Mouse (Mus musculus): ENCODE results near the gene Vat1. TPM values are rescaled to one million over a fixed set of nuclear protein-coding genes. Genes with fewer than 3 reads are reported as not detected.

The Vat1 gene
- polyA plus RNA-seq, 1 experiment from 2014 or later: 11.8 TPM

DNA sequence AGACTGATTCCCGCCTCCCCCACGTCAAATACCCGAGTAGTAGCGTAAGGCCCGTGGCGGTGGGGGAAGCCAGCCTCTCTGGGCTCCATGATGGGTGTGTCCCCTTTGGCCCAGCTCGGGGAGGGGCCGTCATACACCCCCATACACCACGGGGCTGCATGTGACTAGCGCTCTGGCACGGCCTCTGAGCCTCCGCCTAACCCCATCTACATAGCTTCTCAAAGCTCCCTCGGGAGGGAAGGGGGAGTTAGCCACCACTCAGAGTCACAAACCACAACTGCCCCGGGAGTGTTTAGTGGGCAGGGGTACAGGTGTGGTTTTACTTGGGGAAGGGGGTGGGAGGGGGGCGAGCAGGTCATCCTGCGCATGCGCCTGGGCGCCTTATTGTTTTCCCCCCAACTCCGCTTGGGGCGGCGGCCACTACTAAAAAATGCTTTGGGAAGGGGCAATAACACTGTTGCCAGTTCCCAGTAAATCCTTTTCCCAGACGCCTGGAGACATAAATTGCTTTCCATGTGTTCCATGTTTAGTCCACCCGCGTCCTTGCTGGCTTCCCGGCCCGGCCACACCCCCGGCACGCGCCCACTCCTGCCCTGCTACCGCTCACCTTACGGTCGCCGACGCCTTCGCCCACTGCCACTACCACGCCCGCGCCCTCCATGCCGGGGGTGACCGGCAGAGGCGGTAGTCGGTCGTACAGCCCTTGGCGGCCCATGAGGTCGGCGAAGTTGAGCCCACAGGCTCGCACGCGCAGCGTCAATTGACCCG, 745 bp downstream of the Vat1 start:
- WGBS (ENCODE audit: insufficient replicate concordance): under 1% methylated on average over 51 of the region's 51 CpGs
- H3K4me1 ChIP-seq: peaks cover 73% of the 10 kb centered on the region

DNA sequence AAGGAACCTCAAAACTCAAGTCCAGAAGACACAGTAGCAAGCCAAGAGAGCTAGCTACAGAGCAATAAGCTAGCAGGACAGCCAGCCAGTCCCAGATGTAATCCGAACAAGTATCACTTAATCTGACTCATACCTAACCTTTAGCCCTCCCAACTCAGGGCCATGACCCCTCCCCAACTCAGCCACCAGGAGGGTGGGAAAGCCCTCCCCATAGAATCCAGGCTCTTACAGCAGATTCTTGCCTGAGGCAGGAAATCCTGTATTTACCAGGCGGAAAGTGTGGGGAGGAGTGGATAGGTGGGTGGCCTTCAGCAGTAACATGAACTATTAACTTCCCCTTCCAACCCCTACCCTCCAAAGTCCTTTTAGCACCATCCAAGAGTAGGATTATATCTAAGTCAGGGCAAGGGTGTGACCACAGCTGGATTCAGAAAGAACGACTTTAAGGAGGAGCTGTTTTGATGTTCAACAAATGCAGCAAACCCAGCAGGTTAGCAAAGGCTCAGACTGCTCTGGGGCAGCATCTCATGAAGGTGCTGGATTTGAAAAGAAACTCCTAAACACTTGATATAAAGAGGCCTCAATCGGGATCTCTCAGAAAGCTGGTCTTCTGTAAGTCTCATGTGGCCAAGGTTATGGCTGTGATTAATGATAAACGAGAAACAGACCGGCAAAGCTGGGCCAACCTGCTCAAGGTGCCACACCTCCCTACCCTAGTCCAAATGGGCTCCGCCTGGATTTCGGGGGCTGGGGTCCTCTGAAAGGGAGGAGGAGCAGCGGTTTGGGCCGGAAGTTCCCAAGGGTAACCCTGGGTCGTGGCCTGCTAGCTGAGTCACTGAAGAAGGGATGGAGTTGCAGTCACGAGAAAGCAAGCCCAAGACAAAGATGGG, 1.6 kb downstream of the Vat1 start, which contains the start of gene Rnd2:
Gene Rnd2 (plus strand): TSS at position 789 of the 890 bp plus-strand sequence.
- H3K27ac ChIP-seq: peak within 1 kb of the TSS; percentile 63
- H3K9me3 ChIP-seq (replicated peaks): no peaks in the 10 kb centered on the region
- no peak for ATAC-seq
- peak within 1 kb of the TSS; percentile 69 for H3K9ac ChIP-seq
- peak within 1 kb of the TSS; percentile 99 for H3K4me2 ChIP-seq
- WGBS (ENCODE audit: insufficient replicate concordance): 10% methylated on average over 12 of the region's 12 CpGs
- peaks cover 52% of the 10 kb centered on the region for H3K27me3 ChIP-seq (replicated peaks)
- H3K36me3 ChIP-seq: peaks cover 28% of the 10 kb centered on the region
- peaks cover 81% of the 10 kb centered on the region for H3K4me1 ChIP-seq
- peak within 1 kb of the TSS; percentile 71 for H3K4me3 ChIP-seq

More for the DNA sequence above, 745 bp downstream of the Vat1 start:
- peaks cover 20% of the 10 kb centered on the region for H3K36me3 ChIP-seq
- ATAC-seq: peak; percentile 28; the same call in 1 of the 2 replicates
- peak overlapping the region; percentile 71 for H3K4me3 ChIP-seq
- peak overlapping the region; percentile 63 for H3K27ac ChIP-seq
- H3K27me3 ChIP-seq (replicated peaks): peaks cover 58% of the 10 kb centered on the region
- peak overlapping the region; percentile 99 for H3K4me2 ChIP-seq
- peak overlapping the region; percentile 69 for H3K9ac ChIP-seq
- H3K9me3 ChIP-seq (replicated peaks): no peaks in the 10 kb centered on the region

DNA sequence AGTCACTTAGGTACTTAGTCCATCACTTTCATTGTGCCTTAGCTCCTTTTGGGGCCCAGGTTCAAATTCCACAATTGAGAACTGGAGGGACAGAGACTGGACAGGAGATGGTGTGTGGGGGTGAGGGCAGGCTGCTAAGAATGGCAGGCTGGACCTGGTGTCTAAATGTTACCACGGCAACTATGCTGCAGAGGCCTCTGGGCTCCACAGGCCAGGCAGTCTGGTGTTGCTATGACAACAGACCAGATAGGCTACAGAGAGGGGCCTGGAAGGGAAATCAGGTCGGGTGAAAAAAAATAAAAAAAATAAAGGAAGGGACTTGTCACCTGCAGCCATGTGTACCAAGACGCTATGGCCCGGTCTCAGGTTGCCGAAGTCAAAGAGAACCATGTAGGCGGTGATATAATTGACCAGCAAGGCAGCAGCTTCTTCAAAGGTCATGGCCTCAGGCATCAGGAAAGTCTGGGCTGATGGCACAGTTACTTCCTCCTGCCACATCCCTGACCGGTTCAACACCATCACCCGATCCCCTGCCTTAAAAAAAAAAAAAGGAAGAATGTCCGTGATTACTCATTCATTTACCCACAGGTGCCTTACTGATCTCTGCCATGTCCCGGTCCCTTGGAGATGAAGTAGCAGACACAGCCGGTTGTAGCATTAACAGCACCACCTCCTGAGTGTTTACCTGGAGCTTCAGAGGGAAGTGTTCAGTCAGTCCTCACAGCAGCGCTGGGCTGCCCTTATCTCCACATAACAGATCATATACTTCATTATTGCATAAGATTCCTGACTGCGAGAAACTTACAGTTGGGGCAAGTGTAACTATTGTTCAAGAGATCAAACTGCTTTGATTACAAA, 3.2 kb downstream of the Vat1 start:
- Histone ChIP-seq H3K4me2 (peak overlapping the region; percentile 99; the same call in 1 of the 2 replicates), H3K27me3 (replicated peaks) (peaks cover 39% of the 10 kb centered on the region), H3K4me1 (peaks cover 75% of the 10 kb centered on the region), H3K9ac (no peak overlapping the region), H3K36me3 (peaks cover 45% of the 10 kb centered on the region), H3K27ac (no peak overlapping the region), H3K9me3 (replicated peaks) (no peaks in the 10 kb centered on the region), H3K4me3 (no peak overlapping the region)
- no peak for ATAC-seq
- WGBS (ENCODE audit: insufficient replicate concordance): 28% methylated on average over 13 of the region's 13 CpGs

DNA sequence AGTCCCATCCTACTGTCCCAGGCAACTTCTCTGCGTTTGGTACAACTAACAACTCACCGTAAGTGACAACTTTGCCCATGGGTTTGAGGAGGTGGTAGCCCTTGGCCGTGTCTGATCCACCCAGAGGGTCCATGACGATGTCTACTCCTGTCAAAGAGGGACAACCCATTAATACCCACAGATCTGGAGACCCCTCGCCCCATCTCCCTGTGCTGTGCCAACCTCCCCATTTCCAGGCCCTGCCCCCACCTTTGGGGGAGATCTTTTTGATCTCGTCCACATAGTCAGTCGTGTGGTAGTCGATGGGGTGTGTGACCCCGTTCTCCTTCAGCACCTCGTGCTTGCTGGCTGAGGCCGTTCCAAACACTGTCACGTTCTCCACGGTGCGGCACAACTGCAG, 3.9 kb downstream of the Vat1 start:
- ATAC-seq: no peak
- Histone ChIP-seq H3K27me3 (replicated peaks) (peaks cover 33% of the 10 kb centered on the region), H3K27ac (no peak overlapping the region), H3K9ac (no peak overlapping the region), H3K9me3 (replicated peaks) (no peaks in the 10 kb centered on the region), H3K4me1 (peaks cover 69% of the 10 kb centered on the region), H3K4me2 (no peak overlapping the region), H3K4me3 (no peak overlapping the region), H3K36me3 (peaks cover 51% of the 10 kb centered on the region)
- WGBS (ENCODE audit: insufficient replicate concordance): 82% methylated on average over 14 of the region's 14 CpGs

DNA sequence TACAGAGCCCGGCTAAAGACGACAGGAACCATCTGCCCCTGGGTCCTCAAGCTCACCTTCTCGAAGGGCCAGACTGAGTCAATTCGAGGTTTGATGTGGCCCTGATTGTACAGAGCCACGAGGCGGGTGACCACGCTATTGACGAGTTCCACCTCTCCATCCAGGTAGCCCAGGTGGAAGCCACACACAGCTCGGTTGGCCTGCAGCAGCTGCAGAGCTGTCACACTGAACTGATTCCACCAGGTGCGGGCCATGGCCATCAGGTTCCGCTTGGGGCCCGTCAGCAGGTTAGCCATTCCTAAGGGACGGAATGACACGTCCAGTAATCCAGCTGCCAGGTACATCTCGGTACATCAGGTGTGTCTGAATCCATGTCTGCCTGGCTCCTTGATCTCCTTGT, 5.7 kb downstream of the Vat1 start:
- Histone ChIP-seq H3K36me3 (peaks cover 62% of the 10 kb centered on the region), H3K4me3 (no peak overlapping the region), H3K9me3 (replicated peaks) (no peaks in the 10 kb centered on the region), H3K27me3 (replicated peaks) (peaks cover 17% of the 10 kb centered on the region), H3K4me2 (no peak overlapping the region), H3K27ac (no peak overlapping the region), H3K9ac (no peak overlapping the region), H3K4me1 (peaks cover 51% of the 10 kb centered on the region)
- no peak for ATAC-seq
- 84% methylated on average over 15 of the region's 15 CpGs for WGBS (ENCODE audit: insufficient replicate concordance)

DNA sequence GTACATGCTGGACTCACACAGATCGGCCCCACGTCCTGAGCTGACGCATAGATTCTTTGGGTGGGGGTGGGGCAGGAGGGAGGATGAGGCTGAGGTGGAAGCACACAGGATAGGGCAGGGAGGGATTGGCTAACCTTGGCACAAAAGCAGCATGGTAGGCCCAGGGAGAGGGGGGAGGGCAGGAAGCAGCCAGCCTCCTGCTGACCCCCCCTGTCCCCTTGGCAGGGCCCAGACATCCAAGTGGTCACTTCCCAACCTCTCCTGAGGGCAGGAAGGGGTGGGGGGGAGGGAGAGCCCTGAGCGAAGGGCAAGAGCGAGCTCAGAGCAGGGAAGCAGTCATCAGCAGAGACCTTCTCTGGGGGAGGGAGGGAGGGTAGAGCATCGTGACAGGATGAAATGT, 6.3 kb downstream of the Vat1 start:
- 0 out of 2 replicates have a peak, but pooled peaks have one; percentile 17 for ATAC-seq
- no peak overlapping the region for H3K27ac ChIP-seq

DNA sequence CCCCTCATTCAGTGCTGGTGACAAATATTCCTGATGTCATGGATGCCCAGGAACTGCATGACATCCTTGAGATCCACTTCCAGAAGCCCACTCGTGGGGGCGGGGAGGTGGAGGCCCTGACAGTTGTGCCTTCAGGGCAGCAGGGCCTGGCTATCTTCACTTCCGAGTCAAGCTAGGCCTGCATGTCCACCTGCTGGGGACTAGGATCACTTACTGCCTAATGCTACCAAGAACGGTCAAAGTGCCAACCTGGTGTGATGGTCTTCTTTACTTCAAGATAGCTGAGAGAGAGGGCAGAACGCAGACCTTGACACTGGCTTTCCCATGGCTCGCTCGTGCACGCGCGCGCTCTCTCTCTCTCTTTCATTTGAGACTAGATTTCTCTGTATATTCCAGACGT, 7.8 kb downstream of the Vat1 start:
- H3K4me1 ChIP-seq: peaks cover 29% of the 10 kb centered on the region
- no peaks in the 10 kb centered on the region for H3K9me3 ChIP-seq (replicated peaks)
- peaks cover 70% of the 10 kb centered on the region for H3K36me3 ChIP-seq
- no peak overlapping the region for H3K9ac ChIP-seq
- no peaks in the 10 kb centered on the region for H3K27me3 ChIP-seq (replicated peaks)
- H3K4me2 ChIP-seq: no peak overlapping the region
- H3K4me3 ChIP-seq: no peak overlapping the region
- no peak for ATAC-seq
- H3K27ac ChIP-seq: no peak overlapping the region
- WGBS (ENCODE audit: insufficient replicate concordance): 84% methylated on average over 12 of the region's 12 CpGs

More for the DNA sequence above, 6.3 kb downstream of the Vat1 start:
- Histone ChIP-seq H3K9me3 (replicated peaks) (no peaks in the 10 kb centered on the region), H3K4me3 (no peak overlapping the region), H3K36me3 (peaks cover 62% of the 10 kb centered on the region), H3K4me2 (no peak overlapping the region), H3K27me3 (replicated peaks) (peaks cover 11% of the 10 kb centered on the region), H3K4me1 (peaks cover 44% of the 10 kb centered on the region), H3K9ac (no peak overlapping the region)
- 73% methylated on average over 6 of the region's 6 CpGs for WGBS (ENCODE audit: insufficient replicate concordance)

DNA sequence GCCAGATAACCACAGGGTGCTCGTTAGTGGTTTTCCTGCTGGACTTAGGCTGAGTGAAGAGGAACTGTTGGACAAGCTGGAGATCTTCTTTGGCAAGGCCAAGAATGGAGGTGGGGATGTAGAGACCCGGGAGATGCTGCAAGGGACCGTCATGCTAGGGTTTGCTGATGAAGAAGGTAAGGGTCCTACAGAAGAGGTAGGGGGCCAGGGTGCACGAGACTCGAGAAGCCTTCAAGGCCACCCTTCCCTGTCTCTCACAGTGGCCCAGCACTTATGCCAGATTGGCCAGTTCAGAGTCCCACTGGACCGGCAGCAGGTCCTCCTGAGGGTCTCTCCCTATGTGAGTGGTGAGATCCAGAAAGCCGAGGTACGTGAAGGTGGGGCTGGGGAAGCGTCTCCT, 8.4 kb downstream of the Vat1 start:
- 81% methylated on average over 9 of the region's 9 CpGs for WGBS (ENCODE audit: insufficient replicate concordance)
- H3K9me3 ChIP-seq (replicated peaks): no peaks in the 10 kb centered on the region
- peaks cover 70% of the 10 kb centered on the region for H3K36me3 ChIP-seq
- H3K4me1 ChIP-seq: peaks cover 24% of the 10 kb centered on the region
- H3K27ac ChIP-seq: no peak overlapping the region
- no peak overlapping the region for H3K4me3 ChIP-seq
- no peak overlapping the region for H3K9ac ChIP-seq
- no peaks in the 10 kb centered on the region for H3K27me3 ChIP-seq (replicated peaks)
- H3K4me2 ChIP-seq: no peak overlapping the region
- no peak for ATAC-seq

DNA sequence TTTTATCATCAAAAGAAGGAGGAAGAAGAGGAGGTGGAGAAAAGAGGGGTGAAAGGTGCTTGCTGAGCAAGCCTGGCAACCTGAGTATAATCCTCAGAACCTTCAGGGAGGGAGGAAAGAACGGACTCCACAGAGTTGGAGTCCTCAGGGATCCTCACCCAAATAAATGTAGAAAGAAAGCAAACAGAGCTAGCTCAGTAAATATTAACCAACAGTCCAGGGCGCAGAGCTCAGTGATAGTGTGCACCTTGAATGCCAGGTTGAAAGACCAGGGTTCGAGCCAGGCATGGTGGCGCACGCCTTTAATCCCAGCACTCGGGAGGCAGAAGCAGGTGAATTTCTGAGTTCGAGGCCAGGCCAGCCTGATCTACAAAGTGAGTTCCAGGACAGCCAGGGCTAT, 10.4 kb downstream of the Vat1 start:
- Histone ChIP-seq H3K9ac (no peak overlapping the region), H3K27me3 (replicated peaks) (no peaks in the 10 kb centered on the region), H3K4me1 (peaks cover 36% of the 10 kb centered on the region), H3K36me3 (peaks cover 53% of the 10 kb centered on the region), H3K4me3 (no peak overlapping the region), H3K9me3 (replicated peaks) (no peaks in the 10 kb centered on the region), H3K4me2 (no peak overlapping the region), H3K27ac (no peak overlapping the region)
- 79% methylated on average over 7 of the region's 7 CpGs for WGBS (ENCODE audit: insufficient replicate concordance)
- no peak for ATAC-seq

DNA sequence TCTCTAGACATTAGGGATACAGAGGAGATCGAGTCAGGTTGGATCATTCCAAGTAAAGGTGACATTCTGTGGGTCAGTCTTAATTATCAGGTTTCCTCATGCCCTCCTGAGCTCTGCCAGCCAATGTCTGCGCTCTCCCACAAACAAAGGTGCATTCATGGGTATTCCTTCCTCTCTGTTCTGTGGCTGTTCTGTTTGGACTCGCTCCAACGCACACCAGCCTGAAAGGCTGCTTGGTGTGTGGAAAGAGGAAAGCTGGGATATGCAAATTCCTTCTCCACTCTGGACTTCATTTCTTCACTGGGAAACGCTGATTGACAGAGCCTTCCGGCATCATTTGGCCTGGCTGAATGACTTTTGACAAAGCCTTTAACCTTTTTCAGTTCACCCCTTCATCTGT, 11.3 kb downstream of the Vat1 start:
- H3K9me3 ChIP-seq (replicated peaks): no peaks in the 10 kb centered on the region
- no peaks in the 10 kb centered on the region for H3K27me3 ChIP-seq (replicated peaks)
- WGBS (ENCODE audit: insufficient replicate concordance): 83% methylated on average over 6 of the region's 6 CpGs
- no peak for ATAC-seq
- H3K4me2 ChIP-seq: no peak overlapping the region
- H3K4me1 ChIP-seq: peaks cover 38% of the 10 kb centered on the region
- H3K27ac ChIP-seq: no peak overlapping the region
- H3K4me3 ChIP-seq: no peak overlapping the region
- no peak overlapping the region for H3K9ac ChIP-seq
- H3K36me3 ChIP-seq: peaks cover 44% of the 10 kb centered on the region

DNA sequence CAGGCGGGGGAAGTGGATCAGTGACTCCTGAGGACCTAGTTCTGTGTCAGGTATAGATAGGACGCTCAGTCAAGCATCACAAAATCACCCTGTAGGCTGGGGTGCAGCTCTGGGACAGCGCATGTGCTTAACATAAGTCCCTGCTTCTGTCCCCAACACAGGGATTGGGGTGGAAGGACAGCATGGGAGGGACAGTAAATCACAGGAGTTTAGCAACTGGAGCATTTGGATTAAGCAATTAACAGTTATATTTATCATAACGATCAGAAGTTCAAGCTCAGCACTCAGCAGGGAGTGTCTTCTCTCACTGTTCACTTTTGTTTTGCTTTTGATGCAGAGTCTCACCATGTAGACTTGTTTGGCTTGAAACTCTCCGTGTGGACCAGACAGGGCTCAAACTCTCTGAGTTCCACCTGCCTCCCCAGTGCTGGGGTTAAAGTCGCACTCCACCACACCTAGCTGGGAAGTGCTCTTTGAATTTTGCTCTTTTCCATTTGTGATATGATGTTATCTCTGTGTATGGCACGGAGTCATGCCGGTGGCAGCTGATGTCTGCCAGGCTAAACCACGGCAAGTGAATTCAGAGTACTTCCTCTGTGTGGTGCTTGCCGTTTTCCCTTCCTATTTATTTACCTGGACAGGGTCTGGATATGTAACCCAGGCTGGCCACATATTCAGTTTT, 13.8 kb downstream of the Vat1 start:
- Histone ChIP-seq H3K9ac (no peak overlapping the region), H3K36me3 (peaks cover 19% of the 10 kb centered on the region), H3K4me3 (no peak overlapping the region; the same call in 1 of the 2 replicates), H3K27ac (no peak overlapping the region), H3K27me3 (replicated peaks) (no peaks in the 10 kb centered on the region), H3K4me1 (peaks cover 52% of the 10 kb centered on the region), H3K4me2 (no peak overlapping the region), H3K9me3 (replicated peaks) (no peaks in the 10 kb centered on the region)
- no peak for ATAC-seq
- WGBS (ENCODE audit: insufficient replicate concordance): 53% methylated on average over 10 of the region's 10 CpGs
